Mouse (Mus musculus): ENCODE measurements around the gene Thap2. TPM values are rescaled to one million over a fixed set of nuclear protein-coding genes. Genes with fewer than 3 reads are reported as not detected.
A peak's percentile ranks its signal among the peaks of the same experiment; 100 is the strongest.

Thap2 gene
- polyA plus RNA-seq, 1 experiment from 2014 or later = 18.1 TPM

DNA sequence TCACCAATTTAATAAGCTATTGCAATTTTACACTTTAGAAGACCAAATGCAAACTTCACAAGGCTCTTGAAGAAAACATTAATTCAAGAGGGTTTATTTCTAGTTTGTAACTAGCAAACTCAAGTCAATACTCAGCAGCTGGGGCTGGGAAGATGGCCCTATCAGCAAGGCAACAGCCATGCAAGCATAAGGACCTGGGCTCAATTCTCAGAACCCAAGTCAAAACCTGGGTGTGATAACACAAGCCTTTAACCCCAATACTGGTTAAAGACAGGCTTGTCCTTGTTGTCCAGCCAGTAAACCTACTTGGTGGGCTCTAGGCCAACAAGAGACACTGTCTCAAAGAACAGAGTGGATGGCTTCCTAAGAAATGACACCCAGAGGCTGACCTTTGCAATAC lies 37.8 kb downstream of the Thap2 start:
- no peak for DNase-seq (ENCODE audit: low spot score)
- Histone ChIP-seq H3K4me3 (no peak overlapping the region), H3K36me3 (peaks cover 28% of the 10 kb centered on the region), H3K27ac (no peak overlapping the region), H3K4me1 (no peaks in the 10 kb centered on the region), H3K9me3 (no peaks in the 10 kb centered on the region), H3K27me3 (ENCODE audit: insufficient read depth, poor library complexity, severe bottlenecking) (no peaks in the 10 kb centered on the region)

DNA sequence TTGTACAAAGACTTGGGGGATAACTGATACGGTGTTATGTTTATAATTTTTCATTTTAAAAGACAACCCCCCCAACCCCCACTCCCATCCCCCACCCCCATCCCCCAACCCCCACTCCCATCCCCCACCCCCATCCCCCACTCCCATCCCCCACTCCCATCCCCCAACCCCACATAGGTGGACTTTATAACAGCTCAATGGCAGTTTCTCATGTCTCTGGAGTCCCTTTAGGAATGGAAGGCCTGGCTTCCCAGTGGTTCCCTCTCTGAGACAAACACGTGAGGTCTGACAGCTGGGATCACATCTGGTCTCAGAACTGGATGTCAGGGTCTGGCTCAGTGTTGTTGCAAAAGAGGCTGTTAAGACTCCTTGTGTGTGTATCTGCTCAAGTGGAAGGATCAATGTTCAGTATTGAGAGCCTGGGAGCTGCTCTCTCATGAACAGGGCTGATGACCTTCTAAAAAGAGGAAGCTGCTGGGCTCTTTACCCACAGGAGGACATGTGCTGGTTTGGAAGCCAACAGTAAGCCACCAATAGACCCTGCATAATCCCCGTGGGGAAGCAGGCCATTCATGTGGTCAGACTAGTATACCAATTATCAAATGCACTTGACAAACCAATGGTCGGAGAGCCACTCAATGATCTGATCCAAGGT lies 41.3 kb downstream of the Thap2 start:
- Histone ChIP-seq H3K36me3 (peaks cover 39% of the 10 kb centered on the region), H3K9me3 (no peaks in the 10 kb centered on the region), H3K27me3 (ENCODE audit: insufficient read depth, poor library complexity, severe bottlenecking) (no peaks in the 10 kb centered on the region), H3K4me1 (no peaks in the 10 kb centered on the region), H3K27ac (no peak overlapping the region), H3K4me3 (no peak overlapping the region)
- 83% methylated on average over 4 of the region's 4 CpGs for WGBS
- DNase-seq (ENCODE audit: low spot score) = peak; percentile 27

DNA sequence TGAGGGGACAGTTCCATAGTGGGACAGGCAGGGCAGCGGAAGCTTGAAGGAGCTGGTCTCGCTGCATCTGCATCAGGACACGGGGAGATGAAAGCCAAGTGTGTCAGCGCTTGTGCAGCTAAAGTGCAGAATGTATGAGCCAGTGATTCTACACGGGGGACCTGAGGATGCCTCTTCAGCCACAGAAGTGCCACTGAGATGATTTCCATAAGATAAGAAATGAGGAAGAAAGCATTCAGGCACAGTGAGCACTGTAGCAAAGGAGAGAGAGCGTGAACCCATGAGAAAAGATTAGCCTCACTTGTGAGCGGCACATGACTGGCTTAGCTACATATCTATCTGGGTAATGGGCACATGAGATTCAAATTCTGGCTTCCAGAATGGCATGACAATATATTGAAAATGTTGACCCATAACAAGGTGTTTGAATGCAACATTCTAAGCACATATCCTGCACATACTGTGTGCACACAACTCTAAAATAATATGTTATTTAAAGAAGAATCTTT lies 44.4 kb downstream of the Thap2 start:
- WGBS = 85% methylated on average over 7 of the region's 7 CpGs

GRCm38 (mm10) chr10:115336901-115337300 lies 47.3 kb downstream of the Thap2 start:
- 73% methylated on average over 4 of the region's 4 CpGs for WGBS
- Histone ChIP-seq H3K36me3 (peaks cover 13% of the 10 kb centered on the region; the same call in 1 of the 2 replicates), H3K27ac (no peak overlapping the region), H3K9me3 (no peaks in the 10 kb centered on the region), H3K27me3 (ENCODE audit: insufficient read depth, poor library complexity, severe bottlenecking) (no peaks in the 10 kb centered on the region), H3K4me1 (no peaks in the 10 kb centered on the region; the same call in 1 of the 2 replicates), H3K4me3 (no peak overlapping the region)
- no peak for DNase-seq (ENCODE audit: low spot score)

More for the DNA sequence above, 44.4 kb downstream of the Thap2 start:
- H3K4me1 ChIP-seq = no peaks in the 10 kb centered on the region
- no peak for DNase-seq (ENCODE audit: low spot score)
- H3K27ac ChIP-seq = no peak overlapping the region
- no peaks in the 10 kb centered on the region for H3K27me3 ChIP-seq (ENCODE audit: insufficient read depth, poor library complexity, severe bottlenecking)
- H3K36me3 ChIP-seq = peaks cover 25% of the 10 kb centered on the region; the same call in 1 of the 2 replicates
- H3K4me3 ChIP-seq = no peak overlapping the region
- H3K9me3 ChIP-seq = no peaks in the 10 kb centered on the region

DNA sequence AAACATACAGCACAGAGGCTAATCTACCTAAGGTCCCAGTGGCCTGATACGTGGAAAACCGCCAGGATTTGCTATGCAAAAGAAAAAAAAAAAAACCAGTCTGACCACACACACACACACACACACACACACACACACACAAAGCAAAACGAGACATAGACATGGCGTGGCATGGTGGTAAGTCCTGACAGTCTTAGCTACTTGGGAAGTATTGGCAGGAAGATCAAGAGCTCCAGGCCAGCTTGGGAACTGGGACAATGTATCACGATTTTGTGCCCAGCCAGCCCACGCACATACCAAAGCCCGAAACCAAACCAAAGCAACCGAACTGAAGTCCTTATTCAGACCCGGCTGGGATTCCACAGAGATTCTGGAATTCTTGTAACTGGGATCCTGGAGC lies 50.7 kb downstream of the Thap2 start:
- Histone ChIP-seq H3K27ac (no peak overlapping the region), H3K27me3 (ENCODE audit: insufficient read depth, poor library complexity, severe bottlenecking) (no peaks in the 10 kb centered on the region), H3K4me1 (no peaks in the 10 kb centered on the region; the same call in 1 of the 2 replicates), H3K4me3 (no peak overlapping the region), H3K9me3 (no peaks in the 10 kb centered on the region), H3K36me3 (no peaks in the 10 kb centered on the region)
- DNase-seq (ENCODE audit: low spot score) = peak; percentile 52
- 75% methylated on average over 9 of the region's 9 CpGs for WGBS

- Histone ChIP-seq H3K27me3 (ENCODE audit: insufficient read depth, poor library complexity, severe bottlenecking) (no peaks in the 10 kb centered on the region), H3K4me1 (no peaks in the 10 kb centered on the region; the same call in 1 of the 2 replicates), H3K4me3 (no peak overlapping the region), H3K36me3 (no peaks in the 10 kb centered on the region), H3K9me3 (no peaks in the 10 kb centered on the region), H3K27ac (no peak overlapping the region)
- 65% methylated on average over 4 of the region's 4 CpGs for WGBS
- no peak for DNase-seq (ENCODE audit: low spot score)
Measured at GRCm38 (mm10) chr10:115332997-115333396, 51.2 kb downstream of the Thap2 start.

DNA sequence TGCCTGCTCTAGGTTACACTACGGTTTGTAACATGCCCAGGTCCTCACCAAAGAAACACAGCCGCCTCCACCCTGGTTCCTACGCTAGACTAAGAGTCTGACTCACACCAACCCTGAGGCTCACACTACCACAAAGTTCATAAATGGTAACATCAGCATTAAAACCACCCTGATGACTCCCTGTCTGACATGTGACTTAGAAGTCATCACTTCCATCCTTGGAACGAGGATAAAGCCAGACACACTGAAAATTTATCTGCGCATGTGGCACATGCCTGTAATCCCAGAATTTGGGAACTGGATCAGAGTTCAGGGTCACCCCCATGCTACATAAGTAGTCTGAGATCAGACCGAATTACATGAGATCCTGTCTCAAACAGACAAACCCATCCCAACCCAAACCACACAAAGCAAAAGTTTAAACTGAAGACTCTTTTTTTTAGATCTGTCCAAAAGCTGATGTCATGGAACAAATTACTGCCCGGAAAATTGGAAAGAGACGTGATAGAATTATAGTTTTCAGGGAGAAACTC lies 51.8 kb downstream of the Thap2 start:
- H3K27me3 ChIP-seq (ENCODE audit: insufficient read depth, poor library complexity, severe bottlenecking) = no peaks in the 10 kb centered on the region
- 78% methylated on average over 8 of the region's 8 CpGs for WGBS
- H3K9me3 ChIP-seq = no peaks in the 10 kb centered on the region
- H3K4me1 ChIP-seq = no peaks in the 10 kb centered on the region; the same call in 1 of the 2 replicates
- no peaks in the 10 kb centered on the region for H3K36me3 ChIP-seq
- DNase-seq (ENCODE audit: low spot score) = peak; percentile 41
- no peak overlapping the region for H3K27ac ChIP-seq
- no peak overlapping the region for H3K4me3 ChIP-seq

DNA sequence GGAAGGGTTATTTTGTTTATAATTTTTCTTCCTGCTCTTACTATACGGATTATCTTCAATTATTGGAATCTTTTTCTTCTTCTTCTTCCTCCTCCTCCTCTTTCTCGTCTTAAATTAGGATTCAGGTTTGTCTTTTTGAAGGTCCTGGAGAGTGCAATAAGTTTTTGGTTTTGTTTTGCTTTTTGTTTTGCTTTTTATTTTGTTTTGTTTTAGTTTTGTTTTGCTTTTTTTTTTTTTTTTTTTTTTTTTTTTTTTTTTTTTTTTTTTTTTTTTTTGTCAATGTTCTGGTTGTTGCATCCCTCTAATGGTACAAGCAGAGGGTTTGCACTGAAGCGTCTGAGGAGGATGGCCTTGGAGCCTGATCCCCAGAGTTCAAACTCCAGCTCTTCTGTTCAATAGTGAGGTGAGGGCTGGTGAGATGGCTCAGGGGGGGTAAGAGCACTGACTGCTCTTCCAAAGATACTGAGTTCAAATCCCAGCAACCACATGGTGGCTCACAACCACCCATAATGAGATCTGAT lies 55.2 kb downstream of the Thap2 start:
- no peak for DNase-seq (ENCODE audit: low spot score)
- WGBS = 68% methylated on average over 3 of the region's 3 CpGs
- H3K27me3 ChIP-seq (ENCODE audit: insufficient read depth, poor library complexity, severe bottlenecking) = no peaks in the 10 kb centered on the region

DNA sequence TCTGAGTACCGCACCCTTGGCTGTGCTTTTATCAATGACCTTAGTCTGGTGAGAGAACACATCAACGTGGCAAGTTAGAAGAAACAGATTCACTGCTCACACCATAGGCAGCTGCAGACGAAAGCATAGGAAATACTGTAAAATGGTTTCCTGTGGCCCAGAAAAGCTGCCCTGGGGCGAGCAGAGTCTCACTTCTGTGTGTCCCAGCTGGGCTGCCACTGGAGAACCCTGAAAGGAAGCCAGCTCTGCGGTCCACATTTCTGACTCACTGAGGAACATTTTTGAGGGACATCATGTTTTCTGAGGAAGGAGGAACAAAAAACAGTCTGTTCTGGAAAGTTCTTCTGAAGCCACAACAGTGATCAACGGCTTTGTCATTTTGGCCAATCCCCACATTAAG lies 55.7 kb downstream of the Thap2 start:
- WGBS = 67% methylated on average over 6 of the region's 6 CpGs
- no peak overlapping the region for H3K4me3 ChIP-seq
- no peaks in the 10 kb centered on the region for H3K27me3 ChIP-seq (ENCODE audit: insufficient read depth, poor library complexity, severe bottlenecking)
- peak; percentile 52 for DNase-seq (ENCODE audit: low spot score)
- no peaks in the 10 kb centered on the region for H3K36me3 ChIP-seq
- H3K4me1 ChIP-seq = no peaks in the 10 kb centered on the region; the same call in 1 of the 2 replicates
- H3K27ac ChIP-seq = no peak overlapping the region
- H3K9me3 ChIP-seq = no peaks in the 10 kb centered on the region

More for the DNA sequence above, 55.2 kb downstream of the Thap2 start:
- Histone ChIP-seq H3K4me1 (no peaks in the 10 kb centered on the region; the same call in 1 of the 2 replicates), H3K4me3 (no peak overlapping the region), H3K9me3 (no peaks in the 10 kb centered on the region), H3K27ac (no peak overlapping the region), H3K36me3 (no peaks in the 10 kb centered on the region)

GRCm38 (mm10) chr10:115323295-115323694 lies 60.9 kb downstream of the Thap2 start:
- Histone ChIP-seq H3K36me3 (no peaks in the 10 kb centered on the region), H3K4me3 (no peak overlapping the region), H3K27ac (no peak overlapping the region), H3K9me3 (no peaks in the 10 kb centered on the region), H3K4me1 (no peaks in the 10 kb centered on the region), H3K27me3 (ENCODE audit: insufficient read depth, poor library complexity, severe bottlenecking) (no peaks in the 10 kb centered on the region)
- WGBS = 10% methylated on average over 6 of the region's 6 CpGs
- DNase-seq (ENCODE audit: low spot score) = peak; percentile 75

GRCm38 (mm10) chr10:115321317-115322035 lies 62.8 kb downstream of the Thap2 start:
- peak; percentile 53 for DNase-seq (ENCODE audit: low spot score)
- H3K4me1 ChIP-seq = peaks cover under 1% of the 10 kb centered on the region; the same call in 1 of the 2 replicates
- no peaks in the 10 kb centered on the region for H3K27me3 ChIP-seq (ENCODE audit: insufficient read depth, poor library complexity, severe bottlenecking)
- H3K9me3 ChIP-seq = no peaks in the 10 kb centered on the region
- no peak overlapping the region for H3K27ac ChIP-seq
- 76% methylated on average over 5 of the region's 5 CpGs for WGBS
- H3K4me3 ChIP-seq = no peak overlapping the region
- H3K36me3 ChIP-seq = no peaks in the 10 kb centered on the region

Measured in heart, embryonic 10.5 days (tissue).